Mouse (Mus musculus) limb, embryonic 14.5 days (tissue): ENCODE results near the gene Tjp1. TPM values are rescaled to one million over a fixed set of nuclear protein-coding genes. Genes with fewer than 3 reads are reported as not detected.

Experiments
- ATAC-seq: fragments of 200-750 bp; cut with Nextera tagmentation; 2 replicates; pipeline ENCODE4 v1.8.0; 2017; ENCODE audit warnings: low read depth, moderate number of reproducible peaks, moderate TSS enrichment; ENCODE audit not compliant: low FRiP score
- DNase-seq: peaks from one replicate; pipeline ENCODE4 v3.0.0-alpha.2; 2015; ENCODE audit warnings: low spot score
- H3K27ac ChIP-seq: fragments of 300-500 bp; sonication (generic); replicated peaks from 2 replicates; pipeline ENCODE4 v1.5.1; 2014; ENCODE audit warnings: low read depth, mild to moderate bottlenecking, low read length, moderate library complexity, mixed read lengths
- H3K27me3 ChIP-seq: fragments of 300-500 bp; sonication (generic); 2 replicates; pipeline ENCODE4 v1.6.1; 2014; ENCODE audit warnings: low read length, mixed read lengths; ENCODE audit not compliant: control insufficient read depth, insufficient read depth
- H3K36me3 ChIP-seq: fragments of 300-500 bp; sonication (generic); 2 replicates; pipeline ENCODE4 v1.6.1; 2014; ENCODE audit warnings: mild to moderate bottlenecking, low read length, moderate library complexity, mixed read lengths; ENCODE audit not compliant: control insufficient read depth, insufficient read depth
- H3K4me1 ChIP-seq: fragments of 300-500 bp; sonication (generic); 2 replicates; pipeline ENCODE4 v1.6.1; 2014; ENCODE audit warnings: antibody characterized with exemption, low read length, mixed read lengths; ENCODE audit not compliant: control insufficient read depth, insufficient read depth
- H3K4me2 ChIP-seq: fragments of 300-500 bp; sonication (generic); replicated peaks from 2 replicates; pipeline ENCODE4 v1.6.1; 2014; ENCODE audit warnings: low read depth, mild to moderate bottlenecking, low read length, moderate library complexity; ENCODE audit not compliant: severe bottlenecking
- H3K4me3 ChIP-seq: fragments of 300-500 bp; sonication (generic); replicated peaks from 2 replicates; pipeline ENCODE4 v1.5.1; 2014; ENCODE audit warnings: low read length
- H3K9ac ChIP-seq: fragments of 300-500 bp; sonication (generic); 2 replicates; pipeline ENCODE4 v1.6.1; 2014; ENCODE audit warnings: mild to moderate bottlenecking, low read depth, low read length, moderate library complexity; ENCODE audit not compliant: severe bottlenecking
- H3K9me3 ChIP-seq: fragments of 300-500 bp; sonication (generic); 2 replicates; pipeline ENCODE4 v1.6.1; 2016; ENCODE audit warnings: low read length; ENCODE audit not compliant: control insufficient read depth
- POLR2A ChIP-seq: fragments of 200-500 bp; IDR thresholded peaks from 2 replicates; pipeline ENCODE4 v1.8.0; 2012; ENCODE audit warnings: inconsistent platforms, mild to moderate bottlenecking, moderate library complexity, borderline replicate concordance; ENCODE audit not compliant: insufficient read depth, insufficient read length; ENCODE audit errors: extremely low read depth
- WGBS: fragments of 180-500 bp; shearing (Covaris S2); extraction: QIAGEN DNeasy Blood & Tissue Kit; methylation state at CpG from one replicate; pipeline ENCODE4 v1.1.7; 2014; 5-methylcytosine and 5-hydroxymethylcytosine counted together
- polyA plus RNA-seq, 2 experiments: library from polyadenylated mRNA; depleted of rRNA in 1 of 2; stranded (reverse) in 1 of 2; unstranded in 1 of 2; fragments of >200 nt; fragmentation: Nextera tagmentation in 1 of 2; extraction: Ambion mirVana in 1 of 2; gene quantifications; 2 replicates each; pipeline versions ENCODE4 v1.2.1 to v1.2.3; 2012 to 2014

The Tjp1 gene
- 34.1 and 37.2 TPM in 2 replicates for polyA plus RNA-seq (2012; rRNA removed)
- polyA plus RNA-seq (2014; fragmentation: Nextera tagmentation; extraction: Ambion mirVana): 17.9 TPM in 2 replicates

DNA sequence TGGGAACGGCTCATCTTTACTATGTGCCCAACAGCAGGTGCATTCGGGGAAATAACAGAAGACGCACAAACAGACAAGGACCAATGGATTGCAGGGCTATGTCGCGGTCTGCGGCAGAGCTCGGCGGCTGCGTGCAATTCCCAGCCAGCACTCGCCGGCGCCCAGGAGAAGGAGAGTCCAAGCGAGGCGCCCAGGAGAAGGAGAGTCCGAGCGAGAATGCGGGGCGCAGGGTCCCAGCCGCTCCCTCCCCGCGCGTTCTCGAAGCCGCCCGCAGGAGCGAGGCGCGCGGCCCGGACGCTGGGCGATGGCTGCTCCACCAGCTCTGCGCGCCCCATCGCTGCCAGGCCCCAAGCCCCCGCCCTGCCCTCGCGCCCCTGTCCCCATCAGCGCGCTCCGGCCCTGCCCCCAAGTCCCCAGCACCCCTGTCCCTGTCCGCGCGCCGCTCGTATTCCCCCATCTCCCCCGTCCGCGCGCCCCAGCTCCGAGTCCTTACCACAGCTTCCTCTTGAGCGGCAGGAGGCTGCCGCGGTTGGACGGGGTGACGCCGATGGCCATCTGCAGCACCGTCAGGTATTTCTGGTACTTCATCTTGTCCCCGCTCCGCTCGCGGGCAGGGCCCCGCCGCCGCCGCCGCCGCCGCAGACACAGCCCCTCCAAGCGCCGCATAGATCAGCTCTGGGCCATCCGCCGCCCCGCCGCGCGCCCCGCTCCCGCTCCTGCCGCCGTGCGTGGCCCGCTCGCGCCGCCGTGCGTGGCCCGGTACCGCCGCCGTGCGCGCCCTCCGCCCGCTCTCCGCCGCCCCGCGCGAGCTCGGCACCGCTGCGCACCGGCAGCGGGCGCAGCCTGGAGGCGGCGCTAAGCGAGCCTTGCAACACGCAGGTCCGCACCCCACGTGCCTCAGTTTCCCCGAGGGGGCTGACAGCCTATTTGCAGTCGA is at the start of gene Tjp1:
Gene Tjp1, minus strand, starts transcription at position 711 of the 937 bp plus-strand sequence.
- no peak within 1 kb of the TSS for H3K27ac ChIP-seq
- H3K9ac ChIP-seq: peak within 1 kb of the TSS; percentile 53
- ATAC-seq: peak; percentile 53; the same call in 1 of the 2 replicates
- H3K36me3 ChIP-seq: no peaks in the 10 kb centered on the region
- peak within 1 kb of the TSS; percentile 63 for H3K4me3 ChIP-seq
- H3K9me3 ChIP-seq: no peaks in the 10 kb centered on the region
- DNase-seq: no peak
- no peak for TF ChIP-seq POLR2A
- H3K4me2 ChIP-seq: peak within 1 kb of the TSS; percentile 98
- under 1% methylated on average over 92 of the region's 115 CpGs for WGBS
- H3K27me3 ChIP-seq: peaks cover 34% of the 10 kb centered on the region
- H3K4me1 ChIP-seq: no peaks in the 10 kb centered on the region

DNA sequence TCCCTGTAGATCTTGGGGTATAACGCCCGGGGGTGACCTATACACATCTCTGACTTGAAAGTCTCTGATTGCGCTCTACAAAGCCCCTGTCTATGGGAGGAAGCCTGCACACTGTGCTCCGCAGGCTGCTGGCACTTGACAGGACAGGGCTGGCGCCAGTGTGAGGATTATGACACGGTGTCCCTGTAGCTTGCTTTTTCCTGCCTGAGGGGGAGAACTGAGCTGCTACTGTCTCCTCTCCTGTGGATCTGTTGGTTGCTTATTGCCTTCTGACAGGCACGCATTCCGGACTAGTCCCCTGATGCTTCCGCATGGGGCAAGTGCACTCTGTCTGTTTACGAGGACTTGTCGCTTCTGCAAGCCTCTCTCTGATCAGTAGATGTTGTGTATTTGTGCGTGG is 49.5 kb upstream of the Tjp1 start:
- 30% methylated on average over 12 of the region's 12 CpGs for WGBS
- Histone ChIP-seq H3K36me3 (no peaks in the 10 kb centered on the region), H3K9me3 (no peaks in the 10 kb centered on the region), H3K27ac (no peak overlapping the region), H3K27me3 (no peaks in the 10 kb centered on the region), H3K4me3 (no peak overlapping the region), H3K4me1 (no peaks in the 10 kb centered on the region), H3K4me2 (no peak overlapping the region), H3K9ac (no peak overlapping the region)
- ATAC-seq (no peak), DNase-seq (no peak)
- no peak for TF ChIP-seq POLR2A

DNA sequence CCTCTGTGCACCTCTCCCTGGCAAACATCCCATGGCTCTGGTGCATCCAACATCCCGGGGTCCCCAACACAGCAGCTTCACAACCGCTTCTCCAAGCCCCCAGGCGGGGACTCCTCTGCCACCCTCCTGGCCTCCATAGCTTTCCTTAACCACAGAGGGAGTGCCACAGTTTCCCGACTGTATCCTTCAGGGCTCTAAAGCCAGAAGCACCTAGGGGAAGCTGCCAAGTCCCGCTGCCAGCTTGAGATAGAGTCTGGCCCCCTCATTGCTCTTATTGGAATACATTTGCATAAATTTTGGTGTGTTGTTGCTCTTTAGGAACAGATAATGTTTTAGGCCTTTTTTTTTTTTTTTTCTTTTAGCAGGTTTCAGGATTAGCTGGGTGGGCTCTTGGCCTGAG is 45.1 kb upstream of the Tjp1 start:
- Histone ChIP-seq H3K27ac (no peak overlapping the region), H3K9me3 (no peaks in the 10 kb centered on the region), H3K9ac (no peak overlapping the region), H3K4me2 (no peak overlapping the region), H3K27me3 (no peaks in the 10 kb centered on the region), H3K36me3 (no peaks in the 10 kb centered on the region), H3K4me1 (no peaks in the 10 kb centered on the region), H3K4me3 (no peak overlapping the region)
- no peak for TF ChIP-seq POLR2A
- ATAC-seq (no peak), DNase-seq (no peak)
- WGBS: 65% methylated on average over 5 of the region's 5 CpGs

GRCm38 (mm10) chr7:65570691-65571090 is 43.1 kb upstream of the Tjp1 start:
- Histone ChIP-seq H3K27me3 (no peaks in the 10 kb centered on the region), H3K27ac (no peak overlapping the region), H3K9me3 (no peaks in the 10 kb centered on the region), H3K4me2 (no peak overlapping the region), H3K4me1 (no peaks in the 10 kb centered on the region), H3K36me3 (no peaks in the 10 kb centered on the region), H3K9ac (no peak overlapping the region), H3K4me3 (no peak overlapping the region)
- no peak for DNase-seq
- TF ChIP-seq POLR2A: no peak
- ATAC-seq: no peak
- 81% methylated on average over 4 of the region's 4 CpGs for WGBS

DNA sequence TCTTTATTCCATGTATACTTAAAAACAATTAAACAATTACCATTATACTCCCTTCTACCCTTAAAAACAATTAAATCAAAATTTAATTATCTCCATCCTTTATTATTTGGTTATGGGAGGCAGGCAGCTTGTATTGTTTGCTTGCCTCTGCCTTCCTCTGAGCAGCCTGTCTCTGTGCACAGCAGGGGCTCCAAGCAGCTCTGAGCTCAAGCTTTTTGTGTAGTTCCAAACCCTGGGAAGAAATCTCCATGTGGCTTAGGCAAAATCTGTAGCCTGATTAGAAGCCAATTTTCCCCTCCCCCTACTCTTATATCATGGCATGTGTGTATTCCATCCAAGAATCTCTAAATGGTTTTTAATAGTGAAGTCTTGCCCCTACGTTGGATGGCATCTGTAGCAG is 28.4 kb upstream of the Tjp1 start:
- WGBS: 44% methylated on average over 1 of the region's 1 CpGs
- TF ChIP-seq POLR2A: no peak

More for the DNA sequence above, 28.4 kb upstream of the Tjp1 start:
- Histone ChIP-seq H3K4me2 (no peak overlapping the region), H3K9me3 (no peaks in the 10 kb centered on the region), H3K36me3 (no peaks in the 10 kb centered on the region), H3K27ac (no peak overlapping the region), H3K9ac (no peak overlapping the region), H3K4me1 (no peaks in the 10 kb centered on the region), H3K27me3 (no peaks in the 10 kb centered on the region), H3K4me3 (no peak overlapping the region)
- DNase-seq (no peak), ATAC-seq (no peak)
